Comparison of ENCODE assay signal across 17 mouse cellular contexts in genomic region chr5:43206495-43207053, GRCm38 (mm10).
"Had no signal": no experiment of that assay in that cellular context is flagged by ENCODE, and none has a peak within 500 bp of the region (broad histone marks: within the 10 kb centered on the region; RNA-seq: fewer than 3 reads in every experiment).

No protein-coding gene starts in this region.

- DNase-seq: gastrocnemius, adult 2 months; gastrocnemius, postnatal 10 days; gastrocnemius, postnatal 25 days; heart, adult 11 months; heart, adult 2 months; heart, postnatal 14 days; heart, postnatal 36 days; kidney, adult 18-20 months; kidney, adult 9 months; kidney, postnatal 14 days; kidney, postnatal 4 days; left cerebral cortex, postnatal 4 days had no signal

- ATAC-seq: hindbrain, embryonic 16.5 days; inflammation-experienced regulatory T-cells, adult 6 months; intestine, embryonic 15.5 days; intestine, postnatal 0 days; liver, embryonic 12.5 days had no signal
